Mouse (Mus musculus): ENCODE results near the gene Cbln3.
A peak's percentile ranks its signal among the peaks of the same experiment; 100 is the strongest.

Gene Cbln3

DNA sequence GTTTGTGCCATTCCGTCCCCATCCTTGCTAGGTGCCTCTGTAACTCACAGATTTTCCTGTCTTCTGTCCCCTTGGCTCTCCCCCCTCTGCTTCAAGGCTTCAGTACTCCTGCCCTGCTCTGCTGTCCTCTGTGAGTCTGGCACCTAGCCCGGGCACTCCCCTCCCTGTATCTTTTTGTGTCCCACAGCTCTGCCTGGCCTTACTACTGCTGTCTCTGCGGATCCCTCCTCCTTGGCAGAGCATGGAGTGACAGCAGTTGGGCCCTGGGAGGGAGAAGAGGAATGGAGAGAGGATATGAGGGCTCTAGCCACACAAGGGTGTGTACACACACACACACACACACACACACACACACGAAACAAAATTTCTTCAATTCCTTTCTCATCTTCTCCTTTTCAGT, at the start of gene Cbln3:
Gene Cbln3 (minus strand): TSS at position 227 of the 400 bp plus-strand sequence.
- DNase-seq (ENCODE audit: low spot score in 2 of 2) = no peak

DNA sequence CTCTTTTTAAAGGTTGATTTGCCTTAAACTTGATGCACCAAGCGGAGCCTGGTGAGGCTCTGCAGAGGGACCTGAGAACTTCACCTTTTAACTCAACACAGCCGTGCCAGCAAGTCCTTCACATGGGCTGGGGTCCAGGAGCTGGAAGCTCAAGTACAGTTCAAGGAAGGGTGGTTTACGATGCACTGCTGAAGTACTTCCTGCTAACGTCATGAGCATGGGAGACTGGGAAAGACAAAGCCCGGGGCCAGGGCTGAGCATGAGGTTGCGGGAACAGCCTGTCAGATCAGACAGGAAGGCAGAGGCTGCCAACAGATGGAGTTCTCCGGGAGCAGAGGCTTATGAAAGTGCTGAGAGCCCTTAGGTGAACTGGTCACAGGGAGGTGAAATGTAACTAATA, 49.4 kb upstream of the Cbln3 start:
- no peak for DNase-seq (ENCODE audit: low spot score in 2 of 2)

- DNase-seq (ENCODE audit: low spot score in 2 of 2) = no peak
Measured at GRCm38 (mm10) chr14:55929263-55929997, 45.2 kb upstream of the Cbln3 start.

- no peak for DNase-seq (ENCODE audit: low spot score in 2 of 2)
Measured at GRCm38 (mm10) chr14:55926847-55927246, 42.7 kb upstream of the Cbln3 start.

- no peak for DNase-seq (ENCODE audit: low spot score in 2 of 2)
Measured at GRCm38 (mm10) chr14:55922475-55923232, 38.5 kb upstream of the Cbln3 start.

- peak; percentile 39 to 82 for DNase-seq (ENCODE audit: low spot score in 2 of 2)
Measured at GRCm38 (mm10) chr14:55918240-55919082, 34.3 kb upstream of the Cbln3 start.

- peak in 1 of 2 experiments; percentile 9 for DNase-seq (ENCODE audit: low spot score in 2 of 2)
Measured at GRCm38 (mm10) chr14:55913406-55913805, 29.2 kb upstream of the Cbln3 start.

DNA sequence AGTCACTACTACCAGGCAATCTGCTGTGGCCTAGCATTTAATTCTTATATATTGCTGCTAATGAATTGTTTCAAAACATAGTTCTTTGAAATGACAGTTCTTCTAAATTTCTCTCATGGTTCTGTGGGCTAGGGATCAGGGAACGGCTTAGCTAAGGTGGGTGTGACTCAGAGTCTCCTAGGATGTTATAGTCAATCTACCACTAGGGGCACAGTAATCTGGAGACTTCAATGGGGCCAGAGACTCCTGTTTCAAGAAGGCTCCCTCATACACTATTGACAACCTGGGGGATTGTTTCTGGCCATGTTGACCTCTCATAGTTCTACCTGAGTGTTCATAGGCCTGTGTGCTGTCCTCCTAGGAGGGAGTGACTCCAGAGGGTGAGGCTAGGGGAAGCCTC, 21.3 kb upstream of the Cbln3 start:
- no peak for DNase-seq (ENCODE audit: low spot score in 2 of 2)

- peak in 1 of 2 experiments; percentile 36 for DNase-seq (ENCODE audit: low spot score in 2 of 2)
Measured at GRCm38 (mm10) chr14:55900414-55900755, 16.2 kb upstream of the Cbln3 start.

DNA sequence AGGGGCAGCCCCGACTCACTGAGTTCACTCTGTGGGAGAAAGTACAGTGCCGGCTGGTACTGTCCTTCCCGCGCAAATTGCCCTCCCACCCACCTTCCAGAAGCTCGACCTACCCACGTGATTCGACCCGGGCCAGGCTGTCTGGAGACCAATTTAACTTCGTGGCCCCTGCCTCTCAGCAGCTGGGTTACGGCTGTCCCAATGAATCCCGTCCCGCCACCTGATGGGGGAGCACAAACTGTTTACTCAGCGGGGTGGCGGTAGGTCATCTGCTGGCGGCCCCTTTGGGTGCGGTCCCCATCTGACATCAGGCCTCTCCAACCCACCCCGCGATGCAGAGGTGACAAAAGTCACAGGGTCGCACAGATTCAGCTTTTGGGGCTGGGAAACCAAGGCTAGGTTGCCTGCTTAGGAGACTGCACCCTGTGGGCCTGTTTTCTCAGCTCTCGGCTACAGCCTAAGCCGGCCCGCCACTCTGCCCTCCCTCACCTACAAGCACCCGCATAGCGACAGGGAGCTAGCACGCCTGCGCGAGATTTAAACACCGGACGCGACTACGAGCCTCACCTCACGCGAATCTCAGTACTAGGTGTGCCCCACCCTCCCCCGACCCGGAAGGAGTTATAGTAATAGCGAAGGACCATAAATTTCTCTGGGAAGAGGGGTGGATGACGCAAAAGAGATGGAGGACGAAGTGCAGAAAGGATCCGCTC, 15.7 kb upstream of the Cbln3 start, which contains the start of gene Sdr39u1:
Gene Sdr39u1 (minus strand): TSS at position 593 of the 713 bp plus-strand sequence.
- DNase-seq (ENCODE audit: low spot score in 2 of 2) = peak; percentile 83 to 84

DNA sequence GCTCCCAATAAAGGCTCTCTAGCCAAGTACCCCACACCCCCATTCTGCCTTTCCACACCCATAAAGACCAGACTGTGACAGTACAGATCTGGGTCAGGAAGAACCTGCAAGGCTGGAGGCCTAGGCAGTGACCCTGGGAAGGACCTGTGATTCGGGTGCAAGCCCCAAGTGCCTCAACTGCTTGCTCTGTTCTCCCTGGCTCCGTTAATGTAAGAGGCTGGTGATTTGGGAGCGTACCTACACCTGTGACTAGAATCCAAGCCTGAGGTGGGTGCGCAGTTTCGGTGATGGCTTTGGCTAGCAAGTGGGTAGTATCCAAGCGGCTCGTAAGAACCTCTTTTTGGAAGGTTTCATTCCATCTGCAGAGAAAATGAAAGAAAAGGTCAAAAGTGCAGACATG, 14.8 kb upstream of the Cbln3 start:
- DNase-seq (ENCODE audit: low spot score in 2 of 2) = no peak

GRCm38 (mm10) chr14:55897671-55898070, 13.5 kb upstream of the Cbln3 start:
- DNase-seq (ENCODE audit: low spot score in 2 of 2) = no peak

DNA sequence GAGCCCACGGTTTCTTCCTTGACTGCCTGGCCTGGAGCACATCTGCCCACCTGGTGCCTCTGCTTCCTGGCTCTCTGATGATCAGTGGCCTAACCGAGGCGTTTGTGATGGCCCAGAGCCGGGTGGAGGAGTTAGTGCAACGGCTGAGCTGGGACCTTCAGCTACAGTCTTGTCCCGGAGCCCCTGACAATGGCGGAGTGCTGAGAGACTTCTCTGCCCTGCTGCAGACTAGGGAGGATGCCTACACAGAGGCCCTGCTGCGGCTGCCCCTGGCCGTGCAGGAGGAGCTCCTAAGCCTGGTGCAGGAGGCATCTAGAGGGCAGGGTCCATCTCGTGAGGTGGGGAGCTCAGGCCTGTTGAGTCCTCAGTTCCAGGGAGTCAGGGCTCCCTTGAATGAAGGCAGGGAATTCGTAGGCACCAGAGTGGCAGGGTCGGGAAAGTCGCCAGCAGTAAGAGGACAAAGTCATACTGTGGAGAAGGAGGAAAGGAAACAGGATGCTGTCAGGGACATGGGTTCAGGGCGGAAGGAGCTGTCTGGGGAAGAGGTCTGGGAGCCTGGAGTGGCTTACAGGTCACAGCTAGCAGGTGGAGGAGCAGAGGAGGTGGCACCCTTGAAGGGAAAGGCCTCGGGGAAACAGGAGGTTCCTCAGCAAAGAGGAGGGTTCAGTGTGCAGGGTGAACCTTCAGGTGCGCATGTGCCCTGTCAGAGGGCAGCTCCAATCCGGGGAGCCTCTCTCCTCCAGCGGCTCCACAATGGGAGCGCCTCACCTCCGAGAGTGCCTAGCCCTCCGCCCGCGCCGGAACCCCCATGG, 2.6 kb upstream of the Cbln3 start:
- no peak for DNase-seq (ENCODE audit: low spot score in 2 of 2)

DNA sequence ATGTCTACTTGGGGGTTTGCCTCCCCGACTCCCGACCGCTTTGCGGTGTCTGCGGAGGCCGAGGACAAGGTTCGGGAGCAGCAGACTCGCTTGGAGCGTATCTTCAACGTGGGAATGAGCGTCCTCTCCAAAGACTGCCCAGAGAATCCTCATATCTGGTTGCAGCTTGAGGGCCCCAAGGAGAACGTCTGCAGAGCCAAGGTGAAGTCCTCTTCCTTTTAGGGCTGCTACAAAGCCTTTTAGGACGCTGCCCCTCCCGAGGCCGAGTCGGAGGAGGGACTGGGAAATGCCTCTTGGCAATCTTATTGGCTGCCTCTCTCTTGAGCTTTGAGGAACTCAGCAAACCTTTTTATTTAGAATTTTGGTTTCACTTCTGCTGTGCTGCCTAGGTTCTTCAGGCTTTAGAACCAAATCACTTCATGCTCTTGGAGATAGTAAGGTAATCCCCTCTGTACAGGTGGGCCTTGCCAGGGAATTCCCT, 1.6 kb upstream of the Cbln3 start:
- peak; percentile 31 to 44 for DNase-seq (ENCODE audit: low spot score in 2 of 2)

DNA sequence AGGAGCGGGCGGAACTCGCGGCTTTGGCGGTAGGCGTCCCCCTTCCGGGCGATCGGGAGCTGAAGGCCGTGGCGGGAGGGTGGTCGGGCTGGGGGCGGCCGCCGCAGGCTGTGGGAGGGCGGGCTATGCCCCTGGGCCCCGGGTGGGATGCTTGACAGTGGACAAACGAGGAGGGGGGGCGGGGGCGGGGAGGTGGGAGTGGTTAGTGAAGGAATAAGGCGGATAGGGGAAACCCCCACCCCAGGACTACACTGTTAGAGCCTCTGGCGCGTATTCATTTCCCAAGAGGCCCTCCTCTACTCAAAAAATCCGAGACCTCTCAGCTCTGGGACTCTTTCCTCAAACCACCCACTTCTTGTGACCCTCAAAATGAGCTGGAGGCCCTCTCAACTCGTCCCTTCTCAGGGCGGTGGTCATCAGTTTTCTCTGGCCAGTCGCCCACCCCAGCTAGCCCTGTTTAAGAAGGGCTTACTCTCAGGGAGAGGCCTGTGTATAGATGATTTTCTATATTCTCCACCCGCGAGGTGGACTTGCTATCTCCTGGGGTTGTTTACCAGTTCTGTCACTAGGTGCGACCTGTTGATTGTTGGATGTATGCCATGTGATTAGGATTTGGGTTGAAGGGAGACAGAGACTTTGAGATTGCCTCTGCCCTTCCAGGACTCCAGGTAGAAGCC, 1.1 kb upstream of the Cbln3 start:
- no peak for DNase-seq (ENCODE audit: low spot score in 2 of 2)

- DNase-seq (ENCODE audit: low spot score in 2 of 2) = peak; percentile 50 to 56
Measured at GRCm38 (mm10) chr14:55884713-55885113, 521 bp upstream of the Cbln3 start, which contains the start of gene Khnyn. Gene Khnyn (plus strand): TSS chr14:55884947.

DNA sequence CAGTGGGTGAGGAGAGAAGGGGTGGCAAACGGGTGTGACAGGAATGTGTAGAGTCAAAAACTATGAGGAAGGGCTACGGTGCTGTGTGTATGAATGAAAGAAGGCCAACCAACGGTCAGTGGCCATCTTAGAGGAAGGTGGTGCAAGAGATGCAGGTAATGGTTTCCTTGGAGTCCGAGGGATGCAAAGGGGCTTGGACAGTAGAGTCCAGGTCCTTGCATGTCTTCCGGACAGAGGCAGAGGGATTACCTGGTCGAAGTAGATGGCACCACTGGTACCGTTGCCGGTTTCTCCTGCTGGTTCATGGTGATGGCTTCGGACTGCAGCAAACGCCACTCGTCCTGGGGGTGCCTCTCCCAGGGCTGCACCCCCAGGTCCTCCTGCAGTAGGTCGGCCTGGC, 529 bp downstream of the Cbln3 start:
- no peak for DNase-seq (ENCODE audit: low spot score in 2 of 2)

DNA sequence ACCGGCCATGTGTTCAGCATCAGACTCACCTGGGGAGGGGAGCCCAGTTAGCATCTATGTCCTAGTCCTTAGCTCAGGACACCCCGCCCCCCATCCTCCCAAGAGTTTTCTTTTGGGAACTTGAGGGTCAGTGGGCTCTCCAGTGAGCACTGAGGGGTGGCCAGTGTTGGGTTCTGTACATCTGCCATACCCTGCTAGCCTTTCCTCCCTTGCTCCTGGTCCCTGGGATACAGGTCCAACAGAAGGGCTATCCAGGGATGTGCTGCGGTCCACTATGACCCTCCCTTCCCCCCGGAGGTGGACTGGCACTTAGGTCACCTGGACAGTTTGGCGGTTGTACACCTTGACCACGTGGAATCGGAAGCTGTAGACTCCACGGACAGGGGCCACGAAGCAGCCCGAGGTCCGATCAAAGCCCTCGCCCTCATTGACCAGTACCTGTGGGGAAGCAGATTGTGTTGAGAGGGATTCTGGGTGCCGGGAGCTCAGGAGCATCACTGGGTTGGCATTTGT, 987 bp downstream of the Cbln3 start:
- DNase-seq (ENCODE audit: low spot score in 2 of 2) = no peak

DNA sequence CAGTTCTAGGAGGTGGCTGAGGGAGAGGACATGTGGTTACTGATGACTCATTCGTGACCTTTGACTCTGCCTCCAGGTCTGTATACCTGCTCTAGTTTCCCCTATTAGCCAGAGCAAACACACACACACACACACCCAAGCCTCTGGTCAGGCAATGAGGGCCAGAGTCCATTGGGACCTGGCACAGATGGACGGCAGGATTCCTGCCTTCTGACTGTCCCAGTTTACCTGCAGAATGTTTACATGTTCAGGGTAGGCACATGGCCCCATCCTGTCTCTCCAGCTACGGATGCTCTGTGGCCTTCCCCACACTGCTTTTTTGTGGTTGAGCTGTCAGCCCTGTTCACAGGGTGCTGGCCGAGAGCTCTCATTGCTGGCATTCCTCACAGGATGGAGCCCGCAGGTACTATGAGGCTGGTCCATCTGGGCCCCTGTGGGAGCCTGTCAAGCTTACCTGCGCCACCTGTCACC, 2.0 kb downstream of the Cbln3 start:
- DNase-seq (ENCODE audit: low spot score in 2 of 2) = no peak

GRCm38 (mm10) chr14:55880982-55881381, 3.2 kb downstream of the Cbln3 start:
- DNase-seq (ENCODE audit: low spot score in 2 of 2) = no peak
